Mouse (Mus musculus): ENCODE measurements around the gene Cebpe. TPM values are rescaled to one million over a fixed set of nuclear protein-coding genes. Genes with fewer than 3 reads are reported as not detected.

Gene Cebpe
- polyA plus RNA-seq, 1 experiment, result not detected

GRCm38 (mm10) chr14:54705844-54706243 lies 6.1 kb downstream of the Cebpe start:
- Histone ChIP-seq H3K27me3 (ENCODE audit: control insufficient read depth, insufficient read depth, low read length, poor library complexity, severe bottlenecking) (no peaks in the 10 kb centered on the region), H3K9me3 (replicated peaks; ENCODE audit: control insufficient read depth, insufficient read depth, low read length, poor library complexity, severe bottlenecking) (no peaks in the 10 kb centered on the region), H3K4me1 (ENCODE audit: control insufficient read depth, insufficient read depth, low read length) (no peaks in the 10 kb centered on the region), H3K9ac (ENCODE audit: low read depth, poor library complexity, severe bottlenecking) (no peak overlapping the region), H3K27ac (ENCODE audit: insufficient read depth, low read length) (no peak overlapping the region), H3K36me3 (ENCODE audit: control insufficient read depth, insufficient read depth, low read length, poor library complexity, severe bottlenecking) (no peaks in the 10 kb centered on the region), H3K4me3 (ENCODE audit: low read depth, low read length) (no peak overlapping the region)
- TF ChIP-seq EP300 (IDR thresholded peaks at IDR 0.05; ENCODE audit: insufficient read depth, low read depth, low read length) (no peak), CTCF (IDR thresholded peaks at IDR 0.05; ENCODE audit: low read depth, low read length) (no peak), POLR2A (IDR thresholded peaks at IDR 0.05; ENCODE audit: insufficient read depth, low read length) (no peak)

- H3K4me3 ChIP-seq (ENCODE audit: low read depth, low read length), result no peak overlapping the region
- TF ChIP-seq EP300 (IDR thresholded peaks at IDR 0.05; ENCODE audit: insufficient read depth, low read depth, low read length) (no peak), CTCF (IDR thresholded peaks at IDR 0.05; ENCODE audit: low read depth, low read length) (no peak), POLR2A (IDR thresholded peaks at IDR 0.05; ENCODE audit: insufficient read depth, low read length) (no peak)
- no peaks in the 10 kb centered on the region for H3K4me1 ChIP-seq (ENCODE audit: control insufficient read depth, insufficient read depth, low read length)
- H3K27me3 ChIP-seq (ENCODE audit: control insufficient read depth, insufficient read depth, low read length, poor library complexity, severe bottlenecking), result no peaks in the 10 kb centered on the region
- H3K9ac ChIP-seq (ENCODE audit: low read depth, poor library complexity, severe bottlenecking), result no peak overlapping the region
- no peaks in the 10 kb centered on the region for H3K36me3 ChIP-seq (ENCODE audit: control insufficient read depth, insufficient read depth, low read length, poor library complexity, severe bottlenecking)
- H3K9me3 ChIP-seq (replicated peaks; ENCODE audit: control insufficient read depth, insufficient read depth, low read length, poor library complexity, severe bottlenecking), result no peaks in the 10 kb centered on the region
- no peak overlapping the region for H3K27ac ChIP-seq (ENCODE audit: insufficient read depth, low read length)
Measured at GRCm38 (mm10) chr14:54703207-54703606, 8.8 kb downstream of the Cebpe start.

- H3K36me3 ChIP-seq (ENCODE audit: control insufficient read depth, insufficient read depth, low read length, poor library complexity, severe bottlenecking), result no peaks in the 10 kb centered on the region
- H3K4me1 ChIP-seq (ENCODE audit: control insufficient read depth, insufficient read depth, low read length), result no peaks in the 10 kb centered on the region
- no peak overlapping the region for H3K27ac ChIP-seq (ENCODE audit: insufficient read depth, low read length)
- no peak overlapping the region for H3K4me3 ChIP-seq (ENCODE audit: low read depth, low read length)
- no peaks in the 10 kb centered on the region for H3K27me3 ChIP-seq (ENCODE audit: control insufficient read depth, insufficient read depth, low read length, poor library complexity, severe bottlenecking)
- no peaks in the 10 kb centered on the region for H3K9me3 ChIP-seq (replicated peaks; ENCODE audit: control insufficient read depth, insufficient read depth, low read length, poor library complexity, severe bottlenecking)
- no peak overlapping the region for H3K9ac ChIP-seq (ENCODE audit: low read depth, poor library complexity, severe bottlenecking)
- TF ChIP-seq CTCF (IDR thresholded peaks at IDR 0.05; ENCODE audit: low read depth, low read length) (peak; percentile 90), POLR2A (IDR thresholded peaks at IDR 0.05; ENCODE audit: insufficient read depth, low read length) (no peak), EP300 (IDR thresholded peaks at IDR 0.05; ENCODE audit: insufficient read depth, low read depth, low read length) (no peak)
Measured at GRCm38 (mm10) chr14:54701298-54701697, 10.7 kb downstream of the Cebpe start.

- Histone ChIP-seq H3K27me3 (ENCODE audit: control insufficient read depth, insufficient read depth, low read length, poor library complexity, severe bottlenecking) (no peaks in the 10 kb centered on the region), H3K4me1 (ENCODE audit: control insufficient read depth, insufficient read depth, low read length) (no peaks in the 10 kb centered on the region), H3K9ac (ENCODE audit: low read depth, poor library complexity, severe bottlenecking) (no peak overlapping the region), H3K9me3 (replicated peaks; ENCODE audit: control insufficient read depth, insufficient read depth, low read length, poor library complexity, severe bottlenecking) (no peaks in the 10 kb centered on the region), H3K4me3 (ENCODE audit: low read depth, low read length) (no peak overlapping the region), H3K36me3 (ENCODE audit: control insufficient read depth, insufficient read depth, low read length, poor library complexity, severe bottlenecking) (no peaks in the 10 kb centered on the region), H3K27ac (ENCODE audit: insufficient read depth, low read length) (no peak overlapping the region)
- TF ChIP-seq EP300 (IDR thresholded peaks at IDR 0.05; ENCODE audit: insufficient read depth, low read depth, low read length), result no peak
- no peak for TF ChIP-seq POLR2A (IDR thresholded peaks at IDR 0.05; ENCODE audit: insufficient read depth, low read length)
- no peak for TF ChIP-seq CTCF (IDR thresholded peaks at IDR 0.05; ENCODE audit: low read depth, low read length)
Measured at GRCm38 (mm10) chr14:54699586-54699985, 12.4 kb downstream of the Cebpe start.

GRCm38 (mm10) chr14:54698733-54699132 lies 13.2 kb downstream of the Cebpe start, which contains the start of gene Gm29776:
Gm29776 (minus strand) TSS chr14:54698833.
- no peaks in the 10 kb centered on the region for H3K9me3 ChIP-seq (replicated peaks; ENCODE audit: control insufficient read depth, insufficient read depth, low read length, poor library complexity, severe bottlenecking)
- H3K27ac ChIP-seq (ENCODE audit: insufficient read depth, low read length), result no peak within 1 kb of the TSS
- H3K4me3 ChIP-seq (ENCODE audit: low read depth, low read length), result no peak within 1 kb of the TSS
- H3K9ac ChIP-seq (ENCODE audit: low read depth, poor library complexity, severe bottlenecking), result no peak within 1 kb of the TSS
- no peaks in the 10 kb centered on the region for H3K36me3 ChIP-seq (ENCODE audit: control insufficient read depth, insufficient read depth, low read length, poor library complexity, severe bottlenecking)
- TF ChIP-seq POLR2A (IDR thresholded peaks at IDR 0.05; ENCODE audit: insufficient read depth, low read length) (no peak), EP300 (IDR thresholded peaks at IDR 0.05; ENCODE audit: insufficient read depth, low read depth, low read length) (no peak), CTCF (IDR thresholded peaks at IDR 0.05; ENCODE audit: low read depth, low read length) (no peak)
- no peaks in the 10 kb centered on the region for H3K4me1 ChIP-seq (ENCODE audit: control insufficient read depth, insufficient read depth, low read length)
- no peaks in the 10 kb centered on the region for H3K27me3 ChIP-seq (ENCODE audit: control insufficient read depth, insufficient read depth, low read length, poor library complexity, severe bottlenecking)

- H3K9ac ChIP-seq (ENCODE audit: low read depth, poor library complexity, severe bottlenecking), result no peak overlapping the region
- H3K36me3 ChIP-seq (ENCODE audit: control insufficient read depth, insufficient read depth, low read length, poor library complexity, severe bottlenecking), result no peaks in the 10 kb centered on the region
- no peaks in the 10 kb centered on the region for H3K9me3 ChIP-seq (replicated peaks; ENCODE audit: control insufficient read depth, insufficient read depth, low read length, poor library complexity, severe bottlenecking)
- H3K27ac ChIP-seq (ENCODE audit: insufficient read depth, low read length), result no peak overlapping the region
- TF ChIP-seq POLR2A (IDR thresholded peaks at IDR 0.05; ENCODE audit: insufficient read depth, low read length) (no peak), EP300 (IDR thresholded peaks at IDR 0.05; ENCODE audit: insufficient read depth, low read depth, low read length) (no peak), CTCF (IDR thresholded peaks at IDR 0.05; ENCODE audit: low read depth, low read length) (no peak)
- H3K27me3 ChIP-seq (ENCODE audit: control insufficient read depth, insufficient read depth, low read length, poor library complexity, severe bottlenecking), result no peaks in the 10 kb centered on the region
- H3K4me3 ChIP-seq (ENCODE audit: low read depth, low read length), result no peak overlapping the region
- H3K4me1 ChIP-seq (ENCODE audit: control insufficient read depth, insufficient read depth, low read length), result no peaks in the 10 kb centered on the region
Measured at GRCm38 (mm10) chr14:54696752-54697151, 15.2 kb downstream of the Cebpe start.
